Mouse (Mus musculus): ENCODE results near the gene Ppp1r14c.

DNA sequence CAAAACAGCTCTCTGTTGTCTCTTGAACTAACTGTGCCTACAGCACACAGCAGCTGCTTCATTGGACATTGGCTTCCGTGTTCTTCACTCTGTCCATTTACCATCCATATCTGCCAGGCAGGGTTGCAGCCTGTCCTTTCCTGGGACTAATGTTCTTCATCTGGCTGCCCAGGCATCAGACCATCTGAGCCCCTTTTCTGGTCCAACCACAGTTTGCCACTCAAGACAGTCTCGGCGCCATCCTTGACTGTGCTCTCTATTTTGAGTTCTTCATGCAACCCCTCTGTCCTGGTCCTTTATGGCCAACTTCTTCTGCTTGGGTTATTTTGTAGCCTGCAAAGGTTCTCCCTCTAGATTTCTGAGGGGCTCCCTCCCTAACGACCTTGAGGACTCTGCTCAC, 38.5 kb downstream of the Ppp1r14c start:
- TF ChIP-seq CTCF (IDR thresholded peaks at IDR 0.05; ENCODE audit: low read depth) = no peak
- no peak for TF ChIP-seq EP300 (IDR thresholded peaks at IDR 0.05; ENCODE audit: low read depth)

Data from liver, postnatal 0 days (tissue).